Mouse (Mus musculus) ES-Bruce4 (cell line): Measurements from ENCODE around the gene Tsfm.

Experiments
- CTCF ChIP-seq: IDR thresholded peaks from one replicate; pipeline ENCODE4 v1.8.1; 2011; ENCODE audit warnings: low read depth, low read length
- POLR2A ChIP-seq: IDR thresholded peaks from one replicate; pipeline ENCODE4 v1.8.1; 2011; ENCODE audit warnings: low read length; ENCODE audit not compliant: insufficient read depth

GRCm38 (mm10) chr10:127059174-127059967, 28.7 kb upstream of the Tsfm start:
- TF ChIP-seq POLR2A: no peak
- TF ChIP-seq CTCF: no peak
